Mouse (Mus musculus): ENCODE data around the gene Gm10100.
A peak's percentile ranks its signal among the peaks of the same experiment; 100 is the strongest.
"Not testable (repeated sequence)": the region's sequence is repeated elsewhere in the genome, so short reads cannot be mapped to it uniquely, and the experiment has no call there.

The Gm10100 gene

DNA sequence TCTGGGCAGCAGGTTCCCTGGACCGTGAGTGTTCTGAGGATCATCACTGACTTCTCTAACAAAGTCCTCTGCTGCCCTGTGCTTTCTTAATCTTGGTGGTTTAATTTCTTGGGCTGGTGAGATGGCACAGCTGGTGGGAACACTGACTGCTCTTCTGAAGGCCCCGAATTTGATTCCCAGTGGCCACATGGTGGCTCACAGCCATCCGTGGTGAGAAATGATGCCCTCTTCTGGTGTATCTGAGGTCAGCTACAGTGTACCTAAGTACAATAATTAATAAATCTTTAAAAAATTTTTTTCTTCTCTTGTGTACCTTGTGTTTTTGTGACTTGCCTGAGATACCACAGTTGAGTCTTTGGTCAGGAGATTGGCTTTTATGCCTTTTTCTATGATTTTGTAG is 26.0 kb downstream of the Gm10100 start:
- not testable (repeated sequence) for DNase-seq (ENCODE audit: low read depth)

DNA sequence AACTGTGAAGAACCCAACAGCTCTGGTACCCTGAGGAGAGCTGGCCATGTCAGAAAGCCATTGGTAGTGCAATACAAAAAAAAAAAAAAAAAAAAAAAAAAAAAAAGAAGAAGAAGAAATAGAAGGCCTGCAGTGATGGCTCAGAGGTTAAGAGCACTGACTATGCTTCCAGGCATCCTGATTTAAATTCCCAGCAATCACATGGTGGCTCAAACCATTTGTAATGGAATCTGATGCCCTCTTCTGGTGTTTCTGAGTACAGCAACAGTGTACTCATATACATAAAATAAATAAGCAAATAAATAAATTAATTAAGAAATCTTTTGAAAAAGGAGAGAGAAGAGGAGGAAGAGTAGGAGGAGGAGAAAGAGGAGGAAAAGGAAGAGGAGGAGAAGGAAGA is 27.2 kb downstream of the Gm10100 start:
- DNase-seq (ENCODE audit: low read depth), result peak; percentile 22

DNA sequence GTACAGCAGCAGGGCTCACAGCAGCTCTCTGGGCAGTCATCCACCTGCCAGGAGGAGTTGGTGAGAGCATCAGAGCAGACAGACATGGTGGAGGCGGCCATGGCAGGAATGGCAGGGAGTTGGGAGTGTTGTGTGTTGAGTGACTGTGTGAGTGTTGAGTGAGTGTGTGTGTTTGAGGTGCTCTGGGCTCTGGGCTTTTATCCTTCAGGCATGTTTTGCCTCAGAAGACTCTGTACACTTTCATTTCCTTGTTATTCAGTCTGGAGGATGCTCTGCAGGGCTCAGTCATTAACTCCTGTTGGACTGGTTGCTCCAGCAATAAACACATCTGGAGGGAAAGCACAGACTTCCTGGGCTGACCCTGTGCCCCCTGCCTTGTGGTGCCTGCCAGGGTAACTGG is 33.3 kb downstream of the Gm10100 start, which contains the start of gene Gm3233:
Gene Gm3233 (minus strand): TSS at position 101 of the 400 bp plus-strand sequence.
- DNase-seq (ENCODE audit: low read depth), result not testable (repeated sequence)

DNA sequence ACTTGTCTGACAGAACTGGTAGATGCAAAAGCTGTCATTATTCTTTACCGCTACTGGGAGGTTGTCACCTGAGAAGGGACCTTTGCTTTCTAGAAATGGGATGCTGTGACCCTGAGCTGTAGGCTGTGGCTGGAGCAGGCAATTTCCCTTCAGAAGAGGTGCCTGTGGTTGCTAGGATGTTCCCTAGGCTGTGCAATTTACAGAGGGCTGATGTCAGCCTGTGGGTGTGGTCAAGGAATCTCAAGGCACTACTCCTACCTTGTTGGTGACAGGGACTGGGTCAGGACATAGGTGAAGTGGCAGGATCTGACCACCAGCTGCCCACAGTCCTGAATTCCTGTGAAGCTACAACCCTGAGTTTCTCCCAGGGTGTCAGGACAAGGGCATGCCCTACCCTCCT is 43.4 kb downstream of the Gm10100 start:
- DNase-seq (ENCODE audit: low read depth), result no peak

DNA sequence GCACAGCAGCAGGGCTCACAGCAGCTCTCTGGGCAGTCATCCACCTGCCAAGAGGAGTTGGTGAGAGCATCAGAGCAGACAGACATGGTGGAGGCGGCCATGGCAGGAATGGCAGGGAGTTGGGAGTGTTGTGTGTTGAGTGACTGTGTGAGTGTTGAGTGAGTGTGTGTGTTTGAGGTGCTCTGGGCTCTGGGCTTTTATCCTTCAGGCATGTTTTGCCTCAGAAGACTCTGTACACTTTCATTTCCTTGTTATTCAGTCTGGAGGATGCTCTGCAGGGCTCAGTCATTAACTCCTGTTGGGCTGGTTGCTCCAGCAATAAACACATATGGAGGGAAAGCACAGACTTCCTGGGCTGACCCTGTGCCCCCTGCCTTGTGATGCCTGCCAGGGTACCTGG is 44.9 kb downstream of the Gm10100 start, which contains the start of gene Gm3238:
Gene Gm3238 (minus strand): TSS at position 101 of the 400 bp plus-strand sequence.
- not testable (repeated sequence) for DNase-seq (ENCODE audit: low read depth)

DNA sequence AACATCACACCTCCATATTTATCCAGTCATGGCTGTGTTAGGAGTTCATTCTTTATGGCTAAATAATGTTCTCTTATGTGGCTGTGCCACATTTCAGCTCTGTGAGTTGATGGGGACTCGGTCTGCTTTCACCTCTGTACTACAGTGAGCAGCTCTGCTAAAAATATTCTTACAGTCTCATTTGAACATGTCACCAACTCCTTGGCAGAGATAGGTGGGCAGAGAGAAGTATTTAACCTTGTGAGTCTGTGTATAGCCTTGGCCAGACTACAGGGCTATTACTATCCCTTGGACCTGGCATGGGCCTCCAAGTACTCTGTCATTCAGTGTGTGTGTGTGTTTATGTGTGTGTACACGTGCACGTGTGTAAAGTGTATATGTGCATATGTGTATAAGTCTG is 45.9 kb downstream of the Gm10100 start:
- DNase-seq (ENCODE audit: low read depth), result not testable (repeated sequence)
